Mouse (Mus musculus): Measurements from ENCODE around the gene Leap2.

DNA sequence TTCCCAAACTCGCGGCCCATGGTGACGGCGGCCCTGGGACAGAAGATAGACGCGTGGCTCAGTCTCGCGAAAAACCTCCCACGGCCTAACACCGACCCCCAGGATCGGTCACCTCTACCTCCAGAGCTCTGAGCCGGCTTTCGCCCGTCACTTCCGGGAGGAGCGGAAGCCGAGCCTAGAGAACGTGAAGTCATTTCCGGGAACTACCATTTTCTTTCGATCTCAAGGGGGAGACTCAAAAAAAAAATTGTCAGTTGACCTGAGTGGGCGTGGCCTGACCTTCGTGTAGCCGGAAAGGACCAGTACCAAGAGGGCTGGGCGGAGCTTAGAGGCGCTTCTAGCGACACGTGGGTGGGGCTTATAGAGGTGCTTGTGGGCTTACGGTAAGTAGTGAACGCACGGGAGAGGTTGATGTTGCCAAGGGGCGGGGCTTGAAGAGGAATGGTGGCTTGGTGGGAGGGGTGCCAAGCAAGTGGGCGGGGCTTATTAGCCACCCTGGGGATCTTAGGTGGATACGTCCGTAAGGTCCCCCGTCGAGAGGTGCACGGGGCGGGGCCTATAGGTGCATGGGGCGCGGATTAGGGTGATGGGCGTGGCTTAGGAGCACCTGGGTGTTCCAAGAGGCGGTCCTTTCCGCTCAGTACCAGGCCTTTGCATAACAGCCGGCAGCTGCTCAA is 7.8 kb upstream of the Leap2 start, which contains the start of the genes Uqcrq and Gdf9:
- TF ChIP-seq CTCF (IDR thresholded peaks at IDR 0.05; ENCODE audit: extremely low read depth, insufficient read length, insufficient replicate concordance, low read depth, low read length), result no peak
- peak; percentile 82 for TF ChIP-seq POLR2A (IDR thresholded peaks at IDR 0.05; ENCODE audit: low read depth, low read length)

Measured in small intestine, adult 2 months (tissue).